Mouse (Mus musculus): Measurements from ENCODE around the gene Carmil2. TPM values are rescaled to one million over a fixed set of nuclear protein-coding genes. Genes with fewer than 3 reads are reported as not detected.

Carmil2 gene
- polyA plus RNA-seq, 1 experiment from 2014 or later: 0.27 TPM

DNA sequence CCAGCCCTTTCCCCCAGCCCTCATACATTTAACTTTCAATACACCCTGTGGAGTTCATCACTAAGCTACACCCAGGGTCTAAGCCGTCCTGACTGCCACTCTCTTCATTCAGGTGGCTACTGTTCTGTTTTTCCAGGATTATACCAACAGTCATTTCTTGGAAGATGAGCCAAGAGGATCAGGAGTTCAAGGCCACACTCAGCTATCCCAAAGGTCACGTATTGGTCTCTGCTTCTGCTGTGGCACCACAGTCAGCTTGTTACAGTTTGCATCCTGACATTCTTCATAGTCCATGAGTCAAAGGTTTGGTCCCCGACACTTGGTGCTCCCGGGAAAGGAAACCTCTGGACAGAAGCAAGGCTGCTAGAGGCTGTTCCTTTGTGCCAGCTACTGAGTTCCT, 33.6 kb downstream of the Carmil2 start:
- no peak overlapping the region for H3K9ac ChIP-seq (ENCODE audit: low read depth, low read length)
- H3K4me3 ChIP-seq (ENCODE audit: low read depth, low read length): no peak overlapping the region
- H3K4me2 ChIP-seq: no peak overlapping the region
- H3K27me3 ChIP-seq (ENCODE audit: control insufficient read depth, insufficient read depth, low read length): no peaks in the 10 kb centered on the region
- no peak for ATAC-seq (replicated peaks; ENCODE audit: insufficient number of reproducible peaks, low FRiP score, low TSS enrichment)
- no peak overlapping the region for H3K27ac ChIP-seq (ENCODE audit: low read depth, low read length)
- WGBS (ENCODE audit: insufficient replicate concordance): 84% methylated on average over 4 of the region's 4 CpGs
- H3K9me3 ChIP-seq (replicated peaks; ENCODE audit: control insufficient read depth, low read length): no peaks in the 10 kb centered on the region
- H3K36me3 ChIP-seq (ENCODE audit: control insufficient read depth, insufficient read depth, low read length): peaks cover 4% of the 10 kb centered on the region; the same call in 1 of the 2 replicates
- 0 out of 2 replicates have a peak, but pooled peaks cover 3% of the 10 kb centered on the region for H3K4me1 ChIP-seq (ENCODE audit: control insufficient read depth, insufficient read depth, low read length)

DNA sequence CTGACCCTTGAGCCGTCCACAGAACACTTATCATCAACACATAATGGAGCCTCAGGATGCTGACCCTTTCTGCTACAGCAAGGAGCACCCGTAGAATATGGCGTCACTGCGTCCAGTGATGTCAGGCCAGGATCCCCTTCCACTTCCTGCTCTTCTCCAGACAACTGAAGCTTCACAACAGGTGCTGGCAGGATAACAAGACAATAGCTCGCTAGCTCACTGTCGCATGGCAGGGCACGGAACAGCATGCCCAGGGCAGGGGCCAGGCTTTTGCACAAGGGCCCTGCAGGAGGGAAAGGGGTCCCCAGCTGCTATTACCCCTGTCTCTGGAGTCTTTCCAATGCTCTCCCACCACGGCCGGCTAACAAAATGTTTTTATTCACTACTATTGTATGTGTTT, 36.8 kb downstream of the Carmil2 start:
- Histone ChIP-seq H3K27ac (ENCODE audit: low read depth, low read length) (no peak overlapping the region), H3K4me2 (no peak overlapping the region), H3K9me3 (replicated peaks; ENCODE audit: control insufficient read depth, low read length) (no peaks in the 10 kb centered on the region), H3K27me3 (ENCODE audit: control insufficient read depth, insufficient read depth, low read length) (no peaks in the 10 kb centered on the region), H3K4me1 (ENCODE audit: control insufficient read depth, insufficient read depth, low read length) (no peaks in the 10 kb centered on the region), H3K9ac (ENCODE audit: low read depth, low read length) (no peak overlapping the region), H3K4me3 (ENCODE audit: low read depth, low read length) (no peak overlapping the region), H3K36me3 (ENCODE audit: control insufficient read depth, insufficient read depth, low read length) (no peaks in the 10 kb centered on the region; the same call in none of the 2 replicates)
- no peak for ATAC-seq (replicated peaks; ENCODE audit: insufficient number of reproducible peaks, low FRiP score, low TSS enrichment)
- 87% methylated on average over 9 of the region's 9 CpGs for WGBS (ENCODE audit: insufficient replicate concordance)

- Histone ChIP-seq H3K4me1 (ENCODE audit: control insufficient read depth, insufficient read depth, low read length) (no peaks in the 10 kb centered on the region), H3K27ac (ENCODE audit: low read depth, low read length) (no peak overlapping the region), H3K4me3 (ENCODE audit: low read depth, low read length) (no peak overlapping the region), H3K36me3 (ENCODE audit: control insufficient read depth, insufficient read depth, low read length) (no peaks in the 10 kb centered on the region; the same call in none of the 2 replicates), H3K4me2 (no peak overlapping the region), H3K27me3 (ENCODE audit: control insufficient read depth, insufficient read depth, low read length) (no peaks in the 10 kb centered on the region), H3K9me3 (replicated peaks; ENCODE audit: control insufficient read depth, low read length) (no peaks in the 10 kb centered on the region), H3K9ac (ENCODE audit: low read depth, low read length) (no peak overlapping the region)
- no peak for ATAC-seq (replicated peaks; ENCODE audit: insufficient number of reproducible peaks, low FRiP score, low TSS enrichment)
- WGBS (ENCODE audit: insufficient replicate concordance): 66% methylated on average over 5 of the region's 5 CpGs
Measured at GRCm38 (mm10) chr8:105725726-105726125, 39.7 kb downstream of the Carmil2 start.

DNA sequence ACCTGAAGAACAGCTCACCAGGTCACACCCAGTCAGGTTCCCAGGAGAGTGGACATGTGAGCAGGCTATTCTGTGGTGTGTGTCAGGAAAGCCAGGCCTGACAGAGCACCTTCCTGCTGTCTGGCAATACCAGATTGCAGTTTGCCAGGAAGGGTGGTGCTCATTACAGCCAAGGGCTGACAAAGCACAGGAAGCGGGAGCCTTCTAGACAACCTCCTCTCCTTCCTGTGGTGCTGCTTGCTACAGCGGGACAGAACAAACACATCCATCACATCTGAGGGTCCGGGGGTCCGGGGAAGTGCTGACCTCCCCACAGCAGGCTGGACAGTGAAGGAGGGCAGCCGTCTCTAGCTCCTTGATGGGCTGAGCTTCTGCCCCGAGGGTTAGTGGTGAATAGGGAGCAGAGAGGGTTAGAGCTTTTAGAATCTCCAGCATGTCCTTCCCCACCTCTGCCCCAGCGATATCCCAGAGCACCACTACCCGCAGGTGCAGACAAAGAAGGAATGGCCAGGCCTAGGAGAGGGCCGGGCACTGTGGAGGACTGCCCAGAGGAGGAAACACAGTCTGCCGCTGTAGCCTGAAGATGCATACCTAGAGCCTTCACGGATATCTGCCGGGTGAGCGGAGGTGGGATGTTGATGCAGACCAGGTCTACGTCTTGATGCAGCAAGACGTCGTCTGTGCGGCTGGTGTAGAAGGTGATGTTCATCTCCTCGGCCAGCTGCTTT, 41.5 kb downstream of the Carmil2 start:
- H3K9me3 ChIP-seq (replicated peaks; ENCODE audit: control insufficient read depth, low read length): no peaks in the 10 kb centered on the region
- no peak overlapping the region for H3K4me2 ChIP-seq
- 73% methylated on average over 18 of the region's 18 CpGs for WGBS (ENCODE audit: insufficient replicate concordance)
- ATAC-seq (replicated peaks; ENCODE audit: insufficient number of reproducible peaks, low FRiP score, low TSS enrichment): peak; percentile 68
- H3K27ac ChIP-seq (ENCODE audit: low read depth, low read length): peak overlapping the region; percentile 48
- H3K27me3 ChIP-seq (ENCODE audit: control insufficient read depth, insufficient read depth, low read length): no peaks in the 10 kb centered on the region
- H3K9ac ChIP-seq (ENCODE audit: low read depth, low read length): no peak overlapping the region; the same call in 1 of the 2 replicates
- no peaks in the 10 kb centered on the region for H3K4me1 ChIP-seq (ENCODE audit: control insufficient read depth, insufficient read depth, low read length)
- H3K4me3 ChIP-seq (ENCODE audit: low read depth, low read length): no peak overlapping the region
- H3K36me3 ChIP-seq (ENCODE audit: control insufficient read depth, insufficient read depth, low read length): no peaks in the 10 kb centered on the region; the same call in none of the 2 replicates

- Histone ChIP-seq H3K27me3 (ENCODE audit: control insufficient read depth, insufficient read depth, low read length) (no peaks in the 10 kb centered on the region), H3K27ac (ENCODE audit: low read depth, low read length) (no peak overlapping the region), H3K4me1 (ENCODE audit: control insufficient read depth, insufficient read depth, low read length) (no peaks in the 10 kb centered on the region), H3K4me2 (no peak overlapping the region), H3K9ac (ENCODE audit: low read depth, low read length) (no peak overlapping the region), H3K9me3 (replicated peaks; ENCODE audit: control insufficient read depth, low read length) (no peaks in the 10 kb centered on the region), H3K36me3 (ENCODE audit: control insufficient read depth, insufficient read depth, low read length) (no peaks in the 10 kb centered on the region; the same call in 1 of the 2 replicates), H3K4me3 (ENCODE audit: low read depth, low read length) (no peak overlapping the region)
- 80% methylated on average over 5 of the region's 5 CpGs for WGBS (ENCODE audit: insufficient replicate concordance)
- ATAC-seq (replicated peaks; ENCODE audit: insufficient number of reproducible peaks, low FRiP score, low TSS enrichment): no peak
Measured at GRCm38 (mm10) chr8:105732186-105732585, 46.1 kb downstream of the Carmil2 start.

- no peaks in the 10 kb centered on the region for H3K9me3 ChIP-seq (replicated peaks; ENCODE audit: control insufficient read depth, low read length)
- 88% methylated on average over 5 of the region's 5 CpGs for WGBS (ENCODE audit: insufficient replicate concordance)
- no peak overlapping the region for H3K27ac ChIP-seq (ENCODE audit: low read depth, low read length)
- no peaks in the 10 kb centered on the region; the same call in 1 of the 2 replicates for H3K4me1 ChIP-seq (ENCODE audit: control insufficient read depth, insufficient read depth, low read length)
- no peak for ATAC-seq (replicated peaks; ENCODE audit: insufficient number of reproducible peaks, low FRiP score, low TSS enrichment)
- no peaks in the 10 kb centered on the region for H3K36me3 ChIP-seq (ENCODE audit: control insufficient read depth, insufficient read depth, low read length)
- no peak overlapping the region for H3K4me3 ChIP-seq (ENCODE audit: low read depth, low read length)
- no peak overlapping the region for H3K9ac ChIP-seq (ENCODE audit: low read depth, low read length)
- no peak overlapping the region for H3K4me2 ChIP-seq
- no peaks in the 10 kb centered on the region for H3K27me3 ChIP-seq (ENCODE audit: control insufficient read depth, insufficient read depth, low read length)
Measured at GRCm38 (mm10) chr8:105739216-105739615, 53.1 kb downstream of the Carmil2 start.

- Histone ChIP-seq H3K4me1 (ENCODE audit: control insufficient read depth, insufficient read depth, low read length) (peaks cover 3% of the 10 kb centered on the region), H3K36me3 (ENCODE audit: control insufficient read depth, insufficient read depth, low read length) (no peaks in the 10 kb centered on the region), H3K9me3 (replicated peaks; ENCODE audit: control insufficient read depth, low read length) (no peaks in the 10 kb centered on the region), H3K27ac (ENCODE audit: low read depth, low read length) (no peak overlapping the region), H3K4me2 (no peak overlapping the region), H3K27me3 (ENCODE audit: control insufficient read depth, insufficient read depth, low read length) (no peaks in the 10 kb centered on the region), H3K4me3 (ENCODE audit: low read depth, low read length) (no peak overlapping the region), H3K9ac (ENCODE audit: low read depth, low read length) (no peak overlapping the region)
- ATAC-seq (replicated peaks; ENCODE audit: insufficient number of reproducible peaks, low FRiP score, low TSS enrichment): no peak
- 74% methylated on average over 4 of the region's 4 CpGs for WGBS (ENCODE audit: insufficient replicate concordance)
Measured at GRCm38 (mm10) chr8:105743301-105743700, 57.2 kb downstream of the Carmil2 start.

All from heart, embryonic 11.5 days (tissue).